Mouse (Mus musculus): ENCODE measurements around the gene Ltb. TPM values are rescaled to one million over a fixed set of nuclear protein-coding genes. Genes with fewer than 3 reads are reported as not detected.

Gene Ltb
- polyA plus RNA-seq, 1 experiment: 12.1 TPM

DNA sequence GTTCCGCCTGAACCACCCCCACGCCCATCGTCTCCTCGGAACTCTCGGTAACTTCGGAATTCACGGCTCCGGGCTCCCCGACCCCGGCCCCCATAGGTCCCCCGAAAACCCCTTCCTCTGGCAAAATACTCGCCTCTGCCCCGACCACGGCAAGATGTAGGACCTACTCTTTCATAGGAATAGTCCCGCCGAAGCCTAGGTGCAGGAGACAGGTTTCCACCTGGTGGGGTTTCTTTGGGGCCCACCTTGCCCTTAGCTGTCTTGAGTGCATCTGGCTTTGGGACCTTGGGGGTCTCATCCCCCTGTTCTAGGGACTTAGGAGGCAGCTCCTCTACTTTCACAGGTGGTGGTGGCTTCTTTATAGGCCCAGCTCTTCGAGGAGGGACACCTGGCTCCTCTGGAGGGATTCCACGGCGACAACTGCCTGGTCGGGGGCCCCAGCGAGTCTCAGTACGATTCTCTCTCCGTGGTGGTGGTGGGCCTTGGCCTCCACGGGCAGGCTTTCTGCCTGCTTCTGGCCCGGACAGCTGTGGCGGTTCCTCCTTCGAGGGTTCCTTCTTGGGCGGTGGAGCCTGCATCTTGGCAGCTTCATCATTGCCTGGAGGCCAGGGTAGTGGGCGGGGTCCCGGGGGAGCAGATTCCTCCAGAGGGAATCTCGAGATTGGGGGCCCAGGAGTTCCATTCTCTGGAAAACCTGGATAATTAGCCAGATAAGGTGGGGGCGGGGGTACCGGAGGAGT lies 37.6 kb upstream of the Ltb start:
- TF ChIP-seq GATA1 (IDR thresholded peaks at IDR 0.05; ENCODE audit: borderline replicate concordance, low read length) (no peak), FLI1 (IDR thresholded peaks at IDR 0.05; ENCODE audit: low read length) (no peak)
- no peak overlapping the region for H3K4me3 ChIP-seq (replicated peaks)
- peaks cover 99% of the 10 kb centered on the region for H3K36me3 ChIP-seq (replicated peaks; ENCODE audit: low read length)

GRCm38 (mm10) chr17:35157254-35157653 lies 37.0 kb upstream of the Ltb start:
- H3K27me3 ChIP-seq (replicated peaks): no peaks in the 10 kb centered on the region
- TF ChIP-seq FLI1 (IDR thresholded peaks at IDR 0.05; ENCODE audit: low read length) (no peak), GATA1 (IDR thresholded peaks at IDR 0.05; ENCODE audit: borderline replicate concordance, low read length) (no peak)
- H3K36me3 ChIP-seq (replicated peaks; ENCODE audit: low read length): peaks cover 100% of the 10 kb centered on the region
- H3K9me3 ChIP-seq: no peaks in the 10 kb centered on the region
- H3K4me3 ChIP-seq (replicated peaks): peak overlapping the region; percentile 28
- peaks cover 30% of the 10 kb centered on the region for H3K4me1 ChIP-seq

More for the DNA sequence above, 37.6 kb upstream of the Ltb start:
- H3K27me3 ChIP-seq (replicated peaks): no peaks in the 10 kb centered on the region
- H3K4me1 ChIP-seq: peaks cover 24% of the 10 kb centered on the region
- H3K9me3 ChIP-seq: no peaks in the 10 kb centered on the region

DNA sequence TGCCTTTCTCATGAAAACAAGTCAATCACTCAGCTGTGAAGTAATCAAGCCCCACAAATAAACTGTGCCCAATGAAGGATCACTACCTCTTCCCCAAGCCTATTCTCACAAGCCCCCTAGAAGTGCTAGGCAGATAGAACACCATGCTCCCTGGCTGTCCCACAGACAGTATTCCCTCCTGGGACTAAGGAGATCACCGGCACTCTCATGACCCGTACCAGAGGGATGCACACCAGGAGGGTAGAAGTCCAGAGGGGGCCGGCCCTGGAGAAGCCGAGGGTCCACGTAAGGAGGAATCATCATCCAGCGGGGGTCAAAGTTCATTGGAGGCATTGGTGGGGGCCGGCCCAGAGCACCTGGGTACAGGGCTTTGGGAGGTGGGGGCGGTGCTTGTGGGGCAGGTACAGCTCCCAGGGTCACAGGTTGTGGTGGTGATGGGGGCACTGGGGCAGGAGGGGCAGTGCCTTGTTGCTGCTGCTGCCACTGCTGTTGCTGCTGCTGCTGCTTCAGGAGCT lies 36.5 kb upstream of the Ltb start:
- Histone ChIP-seq H3K36me3 (replicated peaks; ENCODE audit: low read length) (peaks cover 100% of the 10 kb centered on the region), H3K9me3 (no peaks in the 10 kb centered on the region), H3K4me1 (peaks cover 35% of the 10 kb centered on the region), H3K27me3 (replicated peaks) (no peaks in the 10 kb centered on the region), H3K4me3 (replicated peaks) (no peak overlapping the region)
- no peak for TF ChIP-seq FLI1 (IDR thresholded peaks at IDR 0.05; ENCODE audit: low read length)
- no peak for TF ChIP-seq GATA1 (IDR thresholded peaks at IDR 0.05; ENCODE audit: borderline replicate concordance, low read length)

GRCm38 (mm10) chr17:35158850-35159593 lies 35.2 kb upstream of the Ltb start:
- Histone ChIP-seq H3K9me3 (no peaks in the 10 kb centered on the region), H3K27me3 (replicated peaks) (no peaks in the 10 kb centered on the region), H3K4me1 (peaks cover 44% of the 10 kb centered on the region), H3K36me3 (replicated peaks; ENCODE audit: low read length) (peaks cover 96% of the 10 kb centered on the region), H3K4me3 (replicated peaks) (no peak overlapping the region)
- TF ChIP-seq FLI1 (IDR thresholded peaks at IDR 0.05; ENCODE audit: low read length): no peak
- TF ChIP-seq GATA1 (IDR thresholded peaks at IDR 0.05; ENCODE audit: borderline replicate concordance, low read length): no peak

DNA sequence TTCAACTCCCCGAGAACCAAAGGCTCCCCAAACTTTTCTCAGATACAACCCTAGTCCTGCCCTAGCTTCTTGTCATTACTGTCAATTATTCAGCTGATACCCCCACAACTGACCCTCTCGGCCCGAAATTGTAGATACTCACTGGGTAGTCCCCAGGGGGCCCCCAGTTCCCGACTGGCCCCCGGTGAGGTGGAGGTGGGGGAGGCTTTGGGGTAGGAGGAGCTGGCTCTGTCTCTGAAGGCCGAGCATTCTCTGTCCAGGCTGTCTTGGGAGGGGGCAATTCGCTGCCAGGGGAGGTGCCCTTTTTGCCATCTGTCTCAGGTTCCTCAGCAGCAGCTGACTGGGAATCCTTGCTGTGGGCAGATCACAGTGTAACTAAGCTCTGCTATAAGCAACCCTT lies 34.6 kb upstream of the Ltb start:
- H3K36me3 ChIP-seq (replicated peaks; ENCODE audit: low read length): peaks cover 90% of the 10 kb centered on the region
- H3K4me1 ChIP-seq: peaks cover 44% of the 10 kb centered on the region
- H3K4me3 ChIP-seq (replicated peaks): no peak overlapping the region
- TF ChIP-seq FLI1 (IDR thresholded peaks at IDR 0.05; ENCODE audit: low read length): no peak
- no peak for TF ChIP-seq GATA1 (IDR thresholded peaks at IDR 0.05; ENCODE audit: borderline replicate concordance, low read length)
- H3K9me3 ChIP-seq: no peaks in the 10 kb centered on the region
- no peaks in the 10 kb centered on the region for H3K27me3 ChIP-seq (replicated peaks)

- Histone ChIP-seq H3K9me3 (no peaks in the 10 kb centered on the region), H3K36me3 (replicated peaks; ENCODE audit: low read length) (peaks cover 72% of the 10 kb centered on the region), H3K4me1 (peaks cover 40% of the 10 kb centered on the region), H3K27me3 (replicated peaks) (no peaks in the 10 kb centered on the region), H3K4me3 (replicated peaks) (peak overlapping the region; percentile 26)
- TF ChIP-seq FLI1 (IDR thresholded peaks at IDR 0.05; ENCODE audit: low read length) (no peak), GATA1 (IDR thresholded peaks at IDR 0.05; ENCODE audit: borderline replicate concordance, low read length) (no peak)
Observed at GRCm38 (mm10) chr17:35161421-35161820, 32.8 kb upstream of the Ltb start.

GRCm38 (mm10) chr17:35162121-35162520 lies 32.1 kb upstream of the Ltb start:
- Histone ChIP-seq H3K36me3 (replicated peaks; ENCODE audit: low read length) (peaks cover 65% of the 10 kb centered on the region), H3K4me3 (replicated peaks) (peak overlapping the region; percentile 71)

DNA sequence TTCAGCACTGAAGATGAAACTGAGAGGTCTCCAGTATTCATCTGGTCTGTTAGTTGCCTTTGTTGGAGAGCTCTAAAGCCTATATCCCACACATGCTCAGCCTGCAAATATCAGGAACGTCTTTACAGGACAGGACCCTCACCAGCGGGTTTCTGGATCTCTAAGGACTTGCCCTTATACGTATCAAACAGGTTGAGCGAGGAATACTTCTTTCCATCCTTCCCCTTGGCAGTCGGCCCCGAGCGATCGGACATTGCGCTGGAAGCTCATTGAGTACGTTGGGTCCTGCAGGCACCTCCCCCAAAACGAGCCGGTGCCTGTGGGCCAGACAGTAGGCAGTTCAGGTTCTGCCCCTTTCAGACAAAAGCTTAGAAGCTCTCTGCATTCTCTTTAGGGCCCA lies 31.5 kb upstream of the Ltb start:
- no peak for TF ChIP-seq GATA1 (IDR thresholded peaks at IDR 0.05; ENCODE audit: borderline replicate concordance, low read length)
- no peak for TF ChIP-seq FLI1 (IDR thresholded peaks at IDR 0.05; ENCODE audit: low read length)
- H3K36me3 ChIP-seq (replicated peaks; ENCODE audit: low read length): peaks cover 60% of the 10 kb centered on the region
- peaks cover 47% of the 10 kb centered on the region for H3K4me1 ChIP-seq
- no peaks in the 10 kb centered on the region for H3K27me3 ChIP-seq (replicated peaks)
- H3K4me3 ChIP-seq (replicated peaks): peak overlapping the region; percentile 96
- H3K9me3 ChIP-seq: no peaks in the 10 kb centered on the region

More at GRCm38 (mm10) chr17:35162121-35162520, 32.1 kb upstream of the Ltb start:
- Histone ChIP-seq H3K4me1 (peaks cover 45% of the 10 kb centered on the region), H3K9me3 (no peaks in the 10 kb centered on the region), H3K27me3 (replicated peaks) (no peaks in the 10 kb centered on the region)
- no peak for TF ChIP-seq FLI1 (IDR thresholded peaks at IDR 0.05; ENCODE audit: low read length)
- TF ChIP-seq GATA1 (IDR thresholded peaks at IDR 0.05; ENCODE audit: borderline replicate concordance, low read length): no peak

GRCm38 (mm10) chr17:35163326-35164081 lies 30.7 kb upstream of the Ltb start:
- Histone ChIP-seq H3K36me3 (replicated peaks; ENCODE audit: low read length) (peaks cover 55% of the 10 kb centered on the region), H3K4me1 (peaks cover 55% of the 10 kb centered on the region), H3K4me3 (replicated peaks) (peak overlapping the region; percentile 96), H3K9me3 (no peaks in the 10 kb centered on the region), H3K27me3 (replicated peaks) (no peaks in the 10 kb centered on the region)
- TF ChIP-seq GATA1 (IDR thresholded peaks at IDR 0.05; ENCODE audit: borderline replicate concordance, low read length) (no peak), FLI1 (IDR thresholded peaks at IDR 0.05; ENCODE audit: low read length) (no peak)
